In genomic region chr11:97101722-97102121, GRCm38 (mm10) we compare ENCODE assay signal across 8 mouse cellular contexts. TPM values are rescaled to one million over a fixed set of nuclear protein-coding genes. Genes with fewer than 3 reads are reported as not detected.
DNase-seq lines count a peak whose midpoint lies in the region; ATAC-seq lines count a peak whose summit lies in the region.

No protein-coding gene starts in this region.

- no peak overlapping the region for H3K9ac ChIP-seq in liver, embryonic 13.5 days

- no peak overlapping the region for H3K4me2 ChIP-seq in liver, embryonic 13.5 days

- peak; percentile 30 to 44 for DNase-seq in left cerebral cortex, postnatal 14 days (ENCODE audit: low spot score in 2 of 2)
- DNase-seq in left cerebral cortex, postnatal 36 days (ENCODE audit: low spot score in 2 of 2) = no peak
- DNase-seq in ZHBTc4 (ENCODE audit: low read depth, low spot score) = peak; percentile 76
- DNase-seq in cerebellum, postnatal 25 days = peak; percentile 64 to 82
- DNase-seq in heart, postnatal 36 days = peak; percentile 64 to 71
- DNase-seq in liver, embryonic 13.5 days = peak; percentile 39
- DNase-seq in right cerebral cortex, postnatal 4 days = peak; percentile 75
- peak; percentile 44 to 71 for DNase-seq in urinary bladder, postnatal 4 days (ENCODE audit: low spot score in 2 of 2)

- ATAC-seq in liver, embryonic 13.5 days (ENCODE audit: low read depth) = no peak

- no peaks in the 10 kb centered on the region; the same call in 1 of the 2 replicates for H3K4me1 ChIP-seq in liver, embryonic 13.5 days (replicated peaks)

- H3K27ac ChIP-seq in liver, embryonic 13.5 days = no peak overlapping the region

- intact Hi-C loops in left cerebral cortex, postnatal 14 days (cut with DNase I) = no loop called here
- intact Hi-C loops in left cerebral cortex, postnatal 36 days (cut with DNase I) = loop anchor here (1.0 kb wide), 1 partner anchor 45 kb away; no protein-coding TSS in a partner anchor
- intact Hi-C loops in heart, postnatal 36 days (cut with DNase I) = loop anchor here (1.0 to 2.0 kb wide), 2 partner anchors 41 to 76 kb away; no protein-coding TSS in a partner anchor

- no peaks in the 10 kb centered on the region for H3K36me3 ChIP-seq in liver, embryonic 13.5 days

- WGBS in liver, embryonic 13.5 days (ENCODE audit: insufficient replicate concordance) = 16% methylated on average over 9 of the region's 9 CpGs

- no peak overlapping the region for H3K4me3 ChIP-seq in liver, embryonic 13.5 days (replicated peaks)

- peaks cover 54% of the 10 kb centered on the region for H3K27me3 ChIP-seq in liver, embryonic 13.5 days

- H3K9me3 ChIP-seq in liver, embryonic 13.5 days (replicated peaks) = no peaks in the 10 kb centered on the region

RNA-seq across cellular contexts. Expression of gene Tbx21, which starts 13.4 kb away (rescaled TPM):
- under 1 TPM in 1 of 2 experiments, not detected in 1; 0.13 TPM for total RNA-seq in left cerebral cortex, postnatal 14 days (2021)
- total RNA-seq in left cerebral cortex, postnatal 36 days (2021) = under 1 TPM; 0.17 to 0.32 TPM
- total RNA-seq in heart, postnatal 36 days (2021) = not detected
- polyA plus RNA-seq in liver, embryonic 13.5 days (2015; fragmentation: Nextera tagmentation; extraction: Ambion mirVana) = not detected in 2 replicates

RNA-seq across cellular contexts. Expression of gene Tbkbp1, which starts 49.6 kb away (rescaled TPM):
- total RNA-seq in left cerebral cortex, postnatal 14 days (2021) = 10 to 100 TPM; 46.4 to 49.4 TPM
- 10 to 100 TPM; 42.9 to 53.7 TPM for total RNA-seq in left cerebral cortex, postnatal 36 days (2021)
- 10 to 100 TPM; 11.0 to 15.3 TPM for total RNA-seq in heart, postnatal 36 days (2021)
- polyA plus RNA-seq in liver, embryonic 13.5 days (2015; fragmentation: Nextera tagmentation; extraction: Ambion mirVana) = 1.0 and 1.1 TPM in 2 replicates

RNA-seq across cellular contexts. Expression of gene Osbpl7, which starts 51.3 kb away (rescaled TPM):
- 10 to 100 TPM; 10.5 to 12.3 TPM for total RNA-seq in left cerebral cortex, postnatal 14 days (2021)
- total RNA-seq in left cerebral cortex, postnatal 36 days (2021) = 10 to 100 TPM; 11.9 to 13.3 TPM
- total RNA-seq in heart, postnatal 36 days (2021) = 1 to 10 TPM; 3.8 to 4.9 TPM
- 2.3 and 2.7 TPM in 2 replicates for polyA plus RNA-seq in liver, embryonic 13.5 days (2015; fragmentation: Nextera tagmentation; extraction: Ambion mirVana)

Comparison
In these comparisons a context has a peak if more than half of its experiments do, and no peak if none do; other contexts are left out.
1. DNase-seq: peak in left cerebral cortex, postnatal 14 days (2 of 2), ZHBTc4 (single experiment), cerebellum, postnatal 25 days (2 of 2), heart, postnatal 36 days (2 of 2), liver, embryonic 13.5 days (single experiment), right cerebral cortex, postnatal 4 days (single experiment) and urinary bladder, postnatal 4 days (2 of 2); none in left cerebral cortex, postnatal 36 days (0 of 2).